Mouse (Mus musculus): ENCODE measurements around the gene Palm2.
"Not testable (repeated sequence)": the region's sequence is repeated elsewhere in the genome, so short reads cannot be mapped to it uniquely, and the experiment has no call there.

Gene Palm2

GRCm38 (mm10) chr4:57433941-57434704 is at the start of gene Palm2:
Gene Palm2, plus strand, starts transcription at chr4:57434247.
- peak; percentile 83 to 85 for DNase-seq

- DNase-seq = peak in 1 of 2 experiments; percentile 15
Measured at GRCm38 (mm10) chr4:57384355-57384754, 49.7 kb upstream of the Palm2 start.

GRCm38 (mm10) chr4:57391103-57391502 is 42.9 kb upstream of the Palm2 start:
- DNase-seq = no peak

GRCm38 (mm10) chr4:57396414-57396813 is 37.6 kb upstream of the Palm2 start:
- no peak for DNase-seq

- DNase-seq = not testable (repeated sequence)
Measured at GRCm38 (mm10) chr4:57412385-57412784, 21.7 kb upstream of the Palm2 start.

GRCm38 (mm10) chr4:57413016-57413415 is 21.0 kb upstream of the Palm2 start:
- DNase-seq = no peak

- not testable (repeated sequence) for DNase-seq
Measured at GRCm38 (mm10) chr4:57413670-57414069, 20.4 kb upstream of the Palm2 start.

- no peak for DNase-seq
Measured at GRCm38 (mm10) chr4:57424011-57424410, 10.0 kb upstream of the Palm2 start.

GRCm38 (mm10) chr4:57428317-57428716 is 5.7 kb upstream of the Palm2 start:
- DNase-seq = no peak

- peak; percentile 40 to 46 for DNase-seq
Measured at GRCm38 (mm10) chr4:57434705-57435360, 786 bp downstream of the Palm2 start.

- DNase-seq = no peak
Measured at GRCm38 (mm10) chr4:57436286-57436685, 2.2 kb downstream of the Palm2 start.

- no peak for DNase-seq
Measured at GRCm38 (mm10) chr4:57446082-57446481, 12.0 kb downstream of the Palm2 start.

GRCm38 (mm10) chr4:57446854-57447444 is 12.9 kb downstream of the Palm2 start:
- DNase-seq = no peak

GRCm38 (mm10) chr4:57451896-57452295 is 17.8 kb downstream of the Palm2 start:
- peak; percentile 84 to 85 for DNase-seq

GRCm38 (mm10) chr4:57452661-57453060 is 18.6 kb downstream of the Palm2 start:
- no peak for DNase-seq

GRCm38 (mm10) chr4:57462378-57462777 is 28.3 kb downstream of the Palm2 start:
- peak; percentile 59 to 67 for DNase-seq

GRCm38 (mm10) chr4:57482435-57482834 is 48.4 kb downstream of the Palm2 start:
- DNase-seq = no peak

GRCm38 (mm10) chr4:57486392-57486791 is 52.3 kb downstream of the Palm2 start:
- no peak for DNase-seq

GRCm38 (mm10) chr4:57489887-57490286 is 55.8 kb downstream of the Palm2 start:
- DNase-seq = no peak

GRCm38 (mm10) chr4:57504792-57505191 is 70.7 kb downstream of the Palm2 start:
- no peak for DNase-seq

- no peak for DNase-seq
Measured at GRCm38 (mm10) chr4:57510576-57510975, 76.5 kb downstream of the Palm2 start.

- DNase-seq = no peak
Measured at GRCm38 (mm10) chr4:57511734-57512133, 77.7 kb downstream of the Palm2 start.

- DNase-seq = no peak
Measured at GRCm38 (mm10) chr4:57513241-57513933, 79.3 kb downstream of the Palm2 start.
